Mouse (Mus musculus) neural tube, embryonic 11.5 days (tissue): Measurements from ENCODE around the gene Tmem216. TPM values are rescaled to one million over a fixed set of nuclear protein-coding genes. Genes with fewer than 3 reads are reported as not detected.

ENCODE experiments used
- ATAC-seq: fragments of 200-750 bp; cut with Nextera tagmentation; 2 replicates; pipeline ENCODE4 v1.8.0; 2017; ENCODE audit warnings: moderate number of reproducible peaks, mild to moderate bottlenecking, moderate TSS enrichment, moderate library complexity; ENCODE audit not compliant: insufficient read depth, low FRiP score, low TSS enrichment
- DNase-seq: peaks from one replicate; pipeline ENCODE4 v3.0.0-alpha.2; 2015; ENCODE audit warnings: low spot score
- H3K27ac ChIP-seq: fragments of 300-500 bp; sonication (generic); 2 replicates; pipeline ENCODE4 v1.5.1; 2014; ENCODE audit warnings: low read depth, mild to moderate bottlenecking, low read length
- H3K27me3 ChIP-seq: fragments of 300-500 bp; sonication (generic); 2 replicates; pipeline ENCODE4 v1.6.1; 2014; ENCODE audit warnings: mild to moderate bottlenecking, low read length, mixed read lengths; ENCODE audit not compliant: control insufficient read depth, insufficient read depth
- H3K36me3 ChIP-seq: fragments of 300-500 bp; sonication (generic); 2 replicates; pipeline ENCODE4 v1.6.1; 2014; ENCODE audit warnings: mild to moderate bottlenecking, low read length, moderate library complexity, mixed read lengths; ENCODE audit not compliant: control insufficient read depth, insufficient read depth
- H3K4me1 ChIP-seq: fragments of 300-500 bp; sonication (generic); 2 replicates; pipeline ENCODE4 v1.6.1; 2014; ENCODE audit warnings: low read length, mixed read lengths; ENCODE audit not compliant: control insufficient read depth, insufficient read depth
- H3K4me2 ChIP-seq: fragments of 300-500 bp; sonication (generic); 2 replicates; pipeline ENCODE4 v1.6.1; 2014; ENCODE audit warnings: low read depth, mild to moderate bottlenecking, moderate library complexity
- H3K4me3 ChIP-seq: fragments of 300-500 bp; sonication (generic); 2 replicates; pipeline ENCODE4 v1.5.1; 2014; ENCODE audit warnings: low read depth, low read length
- H3K9ac ChIP-seq: fragments of 300-500 bp; sonication (generic); 2 replicates; pipeline ENCODE4 v1.6.1; 2014; ENCODE audit warnings: mild to moderate bottlenecking, low read length
- H3K9me3 ChIP-seq: fragments of 300-500 bp; sonication (generic); 2 replicates; pipeline ENCODE4 v1.6.1; 2016; ENCODE audit warnings: low read length; ENCODE audit not compliant: control insufficient read depth
- WGBS: fragments of 180-500 bp; shearing (Covaris S2); extraction: QIAGEN DNeasy Blood & Tissue Kit; methylation state at CpG from one replicate; pipeline ENCODE4 v1.1.7; 2014; 5-methylcytosine and 5-hydroxymethylcytosine counted together
- polyA plus RNA-seq: library from polyadenylated mRNA; unstranded; fragments of >200 nt; fragmentation: Nextera tagmentation; extraction: Ambion mirVana; gene quantifications from 2 replicates; pipeline ENCODE4 v1.2.1, GENCODE M21; 2014

Tmem216 gene
- polyA plus RNA-seq, 1 experiment from 2014 or later: 57.7 TPM

- WGBS: 91% methylated on average over 1 of the region's 1 CpGs
Measured at GRCm38 (mm10) chr19:10495670-10496069, 60.4 kb downstream of the Tmem216 start.

DNA sequence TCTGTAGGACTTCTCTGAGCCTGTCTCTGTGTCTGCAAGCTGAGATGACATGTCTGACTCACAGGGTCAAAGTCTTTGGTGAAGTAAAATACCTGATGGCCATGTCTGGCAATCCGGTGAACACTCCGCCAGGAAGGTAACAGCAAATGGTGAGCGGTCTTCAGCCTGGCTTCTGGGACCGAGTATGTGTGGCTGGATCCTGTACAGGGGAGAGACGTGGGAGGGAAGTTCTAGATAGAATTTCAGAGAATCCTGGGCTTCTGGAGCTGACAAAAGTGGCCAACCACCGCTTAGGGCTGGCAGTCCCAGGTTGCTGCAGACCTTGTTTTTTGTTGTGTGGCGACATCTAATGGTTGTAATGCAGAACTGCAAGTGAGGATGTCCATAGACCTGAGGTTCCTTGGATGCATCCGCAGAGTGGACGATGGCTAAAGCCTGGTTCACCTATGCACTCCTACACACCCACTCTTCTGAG, 69.7 kb downstream of the Tmem216 start:
- DNase-seq: peak; percentile 65
- no peak overlapping the region for H3K4me2 ChIP-seq
- no peaks in the 10 kb centered on the region for H3K9me3 ChIP-seq
- H3K27me3 ChIP-seq: no peaks in the 10 kb centered on the region
- H3K4me1 ChIP-seq: no peaks in the 10 kb centered on the region; the same call in 1 of the 2 replicates
- H3K4me3 ChIP-seq: no peak overlapping the region
- no peak overlapping the region for H3K9ac ChIP-seq
- WGBS: 25% methylated on average over 9 of the region's 9 CpGs
- no peaks in the 10 kb centered on the region for H3K36me3 ChIP-seq
- H3K27ac ChIP-seq: no peak overlapping the region
- peak; percentile 48; the same call in 1 of the 2 replicates for ATAC-seq

More at GRCm38 (mm10) chr19:10495670-10496069, 60.4 kb downstream of the Tmem216 start:
- Histone ChIP-seq H3K4me2 (no peak overlapping the region), H3K4me1 (peaks cover 9% of the 10 kb centered on the region; the same call in 1 of the 2 replicates), H3K9me3 (no peaks in the 10 kb centered on the region), H3K4me3 (no peak overlapping the region), H3K27me3 (no peaks in the 10 kb centered on the region), H3K9ac (no peak overlapping the region), H3K27ac (no peak overlapping the region), H3K36me3 (0 out of 2 replicates have a peak, but pooled peaks cover 2% of the 10 kb centered on the region)
- ATAC-seq (no peak), DNase-seq (no peak)

Other genes starting within 250 kb of the Tmem216 start
- gene Syt7, start 167.1 kb downstream of the Tmem216 start, polyA plus RNA-seq: 3.7 and 4.7 TPM in 2 replicates
- gene Lrrc10b, start 98.8 kb downstream of the Tmem216 start, polyA plus RNA-seq: 0.55 and 0.56 TPM in 2 replicates
- 0.17 TPM in 1 of 2 replicates, not detected in the other for gene Ppp1r32, start 73.3 kb downstream of the Tmem216 start, polyA plus RNA-seq
- gene Cpsf7, start 31.0 kb downstream of the Tmem216 start, polyA plus RNA-seq: 64.5 and 68.0 TPM in 2 replicates
- 66.7 and 68.1 TPM in 2 replicates for gene Sdhaf2, start 30.1 kb downstream of the Tmem216 start, polyA plus RNA-seq
- gene Cyb561a3, start 20.9 kb upstream of the Tmem216 start, polyA plus RNA-seq: 13.2 and 14.3 TPM in 2 replicates
- 55.8 and 56.2 TPM in 2 replicates for gene Tmem138, start 21.1 kb upstream of the Tmem216 start, polyA plus RNA-seq
- 442 and 460 TPM in 2 replicates for gene Ddb1, start 49.1 kb upstream of the Tmem216 start, polyA plus RNA-seq
- gene Tkfc, start 49.4 kb upstream of the Tmem216 start, polyA plus RNA-seq: 21.2 and 22.7 TPM in 2 replicates
- gene Vwce, start 78.0 kb upstream of the Tmem216 start, polyA plus RNA-seq: 0.34 TPM in 2 replicates
- gene Pga5, start 121.8 kb upstream of the Tmem216 start, polyA plus RNA-seq: not detected in 2 replicates
- 34.3 and 34.4 TPM in 2 replicates for gene Vps37c, start 132.5 kb upstream of the Tmem216 start, polyA plus RNA-seq
- 0.11 and 0.24 TPM in 2 replicates for gene Cd5, start 182.8 kb upstream of the Tmem216 start, polyA plus RNA-seq